Mouse (Mus musculus): ENCODE results near the gene Card14. TPM values are rescaled to one million over a fixed set of nuclear protein-coding genes. Genes with fewer than 3 reads are reported as not detected.
"Not testable (repeated sequence)": the region's sequence is repeated elsewhere in the genome, so short reads cannot be mapped to it uniquely, and the experiment has no call there.

Card14 gene
- polyA plus RNA-seq, 1 experiment from 2014 or later = 0.08 TPM

DNA sequence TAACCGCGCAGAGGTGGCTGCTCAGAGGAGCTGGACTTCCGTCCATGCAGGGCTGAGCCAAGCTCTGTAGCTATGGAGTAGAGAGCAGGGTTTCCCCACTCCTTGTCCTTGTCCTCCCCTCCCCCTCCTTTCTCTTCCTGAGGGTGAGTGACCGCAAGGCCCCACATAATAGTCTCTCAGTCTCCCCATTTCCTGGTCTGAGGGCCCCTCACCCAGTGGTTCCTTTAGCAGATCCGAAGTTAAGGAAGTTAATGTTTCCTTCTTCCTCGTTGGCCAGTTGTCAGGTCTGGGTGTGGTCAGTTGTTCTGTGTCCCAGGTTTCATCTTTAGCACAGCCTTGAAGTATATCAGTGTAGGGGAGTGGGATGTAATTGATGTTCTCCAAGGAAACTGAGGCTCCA, 67.9 kb downstream of the Card14 start:
- peaks cover 15% of the 10 kb centered on the region; the same call in 1 of the 2 replicates for H3K36me3 ChIP-seq
- no peak overlapping the region for H3K27ac ChIP-seq
- no peak for ATAC-seq
- 91% methylated on average over 6 of the region's 6 CpGs for WGBS
- H3K4me1 ChIP-seq (replicated peaks) = no peaks in the 10 kb centered on the region
- no peaks in the 10 kb centered on the region for H3K27me3 ChIP-seq
- no peaks in the 10 kb centered on the region for H3K9me3 ChIP-seq
- no peak overlapping the region for H3K9ac ChIP-seq (replicated peaks)
- H3K4me3 ChIP-seq (replicated peaks) = no peak overlapping the region
- no peak overlapping the region for H3K4me2 ChIP-seq (replicated peaks)

DNA sequence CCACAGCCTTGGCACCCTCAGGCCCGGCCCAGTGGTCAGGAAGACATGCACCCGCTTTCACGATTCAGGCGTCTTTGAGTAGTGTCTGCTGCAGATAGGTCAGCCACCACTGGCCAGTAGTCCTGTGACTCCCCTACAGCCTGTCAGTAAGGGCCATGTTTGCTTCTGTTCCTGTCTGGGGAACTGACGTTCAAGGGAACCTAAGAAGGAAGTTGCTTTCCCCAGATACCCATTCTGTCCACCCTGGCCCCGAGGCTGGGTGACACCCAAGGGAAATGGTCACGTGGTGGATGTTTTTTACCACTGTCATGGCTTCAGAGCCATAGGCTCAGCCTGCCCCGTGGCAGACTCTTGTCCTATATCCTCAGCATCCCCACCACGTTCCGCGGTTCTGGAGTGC, 69.8 kb downstream of the Card14 start:
- H3K4me3 ChIP-seq (replicated peaks) = no peak overlapping the region
- H3K4me1 ChIP-seq (replicated peaks) = no peaks in the 10 kb centered on the region
- no peak overlapping the region for H3K4me2 ChIP-seq (replicated peaks)
- H3K36me3 ChIP-seq = peaks cover 15% of the 10 kb centered on the region; the same call in 1 of the 2 replicates
- no peak overlapping the region for H3K27ac ChIP-seq
- no peaks in the 10 kb centered on the region for H3K27me3 ChIP-seq
- WGBS = 95% methylated on average over 11 of the region's 11 CpGs
- no peaks in the 10 kb centered on the region for H3K9me3 ChIP-seq
- H3K9ac ChIP-seq (replicated peaks) = no peak overlapping the region
- ATAC-seq = no peak

DNA sequence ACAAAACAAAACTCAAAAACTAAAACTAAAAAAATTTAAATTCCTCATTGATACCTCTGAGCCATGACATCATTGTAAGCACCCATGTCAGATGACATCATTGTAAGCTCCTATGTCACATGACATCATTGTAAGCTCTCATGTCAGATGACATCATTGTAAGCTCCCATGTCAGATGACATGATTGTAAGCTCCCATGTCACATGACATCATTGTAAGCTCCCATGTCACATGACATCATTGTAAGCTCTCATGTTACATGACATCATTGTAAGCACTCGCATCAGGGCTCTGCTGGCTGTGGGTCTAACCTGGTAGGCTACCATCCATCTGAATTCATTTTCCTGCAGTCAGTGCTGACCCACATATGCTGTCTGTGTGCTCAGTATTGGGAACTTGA, 71.0 kb downstream of the Card14 start:
- H3K9me3 ChIP-seq = no peaks in the 10 kb centered on the region
- H3K27me3 ChIP-seq = no peaks in the 10 kb centered on the region
- peaks cover 15% of the 10 kb centered on the region; the same call in 1 of the 2 replicates for H3K36me3 ChIP-seq
- no peak overlapping the region for H3K27ac ChIP-seq
- no peak overlapping the region for H3K9ac ChIP-seq (replicated peaks)
- no peak overlapping the region for H3K4me2 ChIP-seq (replicated peaks)
- ATAC-seq = no peak
- no peak overlapping the region for H3K4me3 ChIP-seq (replicated peaks)
- 98% methylated on average over 1 of the region's 1 CpGs for WGBS
- H3K4me1 ChIP-seq (replicated peaks) = no peaks in the 10 kb centered on the region

DNA sequence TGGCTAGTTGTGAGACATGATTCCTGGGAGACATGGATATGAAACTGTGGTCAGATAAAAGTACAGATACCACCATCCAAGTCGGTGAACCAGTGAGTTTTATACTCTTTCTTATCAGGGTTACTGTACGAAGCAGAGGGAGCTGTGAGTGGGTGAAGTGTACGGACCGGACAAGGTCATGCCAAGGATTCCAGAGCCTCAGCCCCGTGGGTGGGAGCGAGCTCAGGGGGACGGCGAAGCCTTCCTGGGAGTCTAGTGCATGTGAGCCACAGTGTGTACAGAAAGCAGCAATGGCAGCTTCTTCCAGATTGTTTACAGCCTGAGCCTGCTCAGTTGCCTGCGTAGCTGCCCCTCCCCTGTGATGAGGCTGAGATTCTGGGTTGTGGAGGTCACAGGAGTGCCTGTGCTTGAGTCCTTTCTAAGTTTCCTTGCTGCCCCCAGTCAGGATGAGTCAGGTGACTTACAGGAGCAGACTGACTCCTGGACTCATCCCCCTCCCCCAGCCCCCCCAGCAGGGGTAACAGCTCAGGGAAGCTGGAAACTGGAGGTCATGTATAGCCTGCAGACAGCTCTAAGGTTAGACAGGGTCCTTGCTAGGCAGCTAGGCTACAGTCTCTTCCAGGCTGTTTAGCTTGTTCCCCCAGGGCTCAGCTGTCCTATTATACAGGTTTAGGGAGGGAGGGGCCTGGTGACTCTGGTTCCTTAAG, 74.2 kb downstream of the Card14 start:
- no peak overlapping the region for H3K4me3 ChIP-seq (replicated peaks)
- peaks cover 15% of the 10 kb centered on the region; the same call in 1 of the 2 replicates for H3K36me3 ChIP-seq
- 85% methylated on average over 9 of the region's 9 CpGs for WGBS
- no peak overlapping the region for H3K4me2 ChIP-seq (replicated peaks)
- H3K27me3 ChIP-seq = no peaks in the 10 kb centered on the region
- no peak for ATAC-seq
- no peak overlapping the region for H3K27ac ChIP-seq
- H3K4me1 ChIP-seq (replicated peaks) = no peaks in the 10 kb centered on the region
- H3K9me3 ChIP-seq = no peaks in the 10 kb centered on the region
- no peak overlapping the region for H3K9ac ChIP-seq (replicated peaks)

DNA sequence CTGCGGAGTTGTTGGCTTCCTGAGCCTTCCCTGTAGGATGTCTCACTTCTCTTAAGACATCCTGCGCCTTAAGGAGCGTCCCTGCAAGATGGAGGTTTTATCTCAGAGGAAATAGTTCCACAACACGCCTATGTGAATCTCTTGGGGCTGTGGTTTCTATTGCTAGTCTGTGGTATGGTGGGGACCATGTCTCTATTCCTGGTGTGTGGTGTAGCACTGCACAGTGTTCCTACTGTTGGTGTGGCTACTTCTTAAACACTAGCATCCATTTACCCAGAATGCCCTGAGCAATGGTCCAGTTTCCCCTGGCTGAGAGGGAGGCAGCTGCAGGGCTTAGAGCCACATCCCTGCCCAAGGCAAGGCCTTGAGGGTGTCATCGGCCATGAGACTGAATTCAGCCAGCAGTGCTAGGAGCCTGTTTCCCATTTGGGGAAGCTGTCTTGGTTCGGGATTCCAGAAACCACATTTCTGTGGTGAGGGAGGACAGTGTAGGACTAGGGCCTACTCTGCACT, 74.8 kb downstream of the Card14 start:
- H3K27me3 ChIP-seq = peaks cover 2% of the 10 kb centered on the region; the same call in 1 of the 2 replicates
- no peak overlapping the region for H3K4me3 ChIP-seq (replicated peaks)
- H3K4me1 ChIP-seq (replicated peaks) = no peaks in the 10 kb centered on the region
- H3K9me3 ChIP-seq = no peaks in the 10 kb centered on the region
- ATAC-seq = no peak
- H3K27ac ChIP-seq = no peak overlapping the region
- peaks cover 12% of the 10 kb centered on the region; the same call in 1 of the 2 replicates for H3K36me3 ChIP-seq
- H3K4me2 ChIP-seq (replicated peaks) = no peak overlapping the region
- 75% methylated on average over 6 of the region's 6 CpGs for WGBS
- H3K9ac ChIP-seq (replicated peaks) = no peak overlapping the region

DNA sequence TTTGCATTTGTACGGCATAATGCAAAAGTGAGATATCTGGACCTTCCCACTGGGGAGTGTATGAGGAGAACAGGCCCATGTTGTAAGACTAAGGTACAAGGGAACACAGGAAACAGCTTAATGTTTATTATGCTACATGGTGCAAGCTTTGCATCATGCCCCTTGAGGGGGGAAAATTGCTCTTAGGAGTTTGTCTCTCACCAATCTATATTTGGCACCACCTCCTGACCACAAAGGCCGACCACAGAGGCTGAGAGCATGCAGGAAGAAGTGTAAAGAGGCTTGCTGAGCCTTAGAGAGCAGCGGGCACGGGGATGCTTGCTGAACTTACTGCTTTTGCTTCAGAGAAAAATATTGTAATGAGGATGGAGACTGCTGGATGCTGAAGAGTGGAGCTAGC, 77.3 kb downstream of the Card14 start:
- no peak overlapping the region for H3K4me3 ChIP-seq (replicated peaks)
- ATAC-seq = no peak
- H3K9ac ChIP-seq (replicated peaks) = no peak overlapping the region
- no peak overlapping the region for H3K27ac ChIP-seq
- no peak overlapping the region for H3K4me2 ChIP-seq (replicated peaks)
- 89% methylated on average over 4 of the region's 4 CpGs for WGBS
- H3K4me1 ChIP-seq (replicated peaks) = peaks cover 4% of the 10 kb centered on the region
- H3K36me3 ChIP-seq = peaks cover 4% of the 10 kb centered on the region; the same call in 1 of the 2 replicates
- H3K9me3 ChIP-seq = no peaks in the 10 kb centered on the region
- H3K27me3 ChIP-seq = peaks cover 27% of the 10 kb centered on the region

DNA sequence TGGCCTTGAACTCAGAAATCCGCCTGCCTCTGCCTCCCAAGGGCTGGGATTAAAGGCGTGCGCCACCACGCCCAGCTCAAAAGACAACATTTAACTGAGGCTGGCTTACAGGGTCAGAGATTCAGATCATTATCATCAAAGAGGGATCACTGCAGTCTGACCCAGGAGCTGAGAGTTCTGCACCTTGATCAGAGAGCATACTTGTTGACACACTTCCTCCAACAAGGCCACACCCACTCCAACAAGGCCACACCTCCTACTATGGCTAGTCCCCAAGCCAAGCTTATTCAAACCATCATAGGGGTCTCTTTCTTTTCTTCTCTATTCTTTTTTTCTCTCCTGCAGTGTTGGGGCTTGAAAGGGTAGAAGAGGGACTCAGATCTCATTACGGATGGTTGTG, 78.7 kb downstream of the Card14 start:
- WGBS = 95% methylated on average over 5 of the region's 5 CpGs
- H3K9ac ChIP-seq (replicated peaks) = no peak overlapping the region
- no peaks in the 10 kb centered on the region for H3K9me3 ChIP-seq
- H3K4me2 ChIP-seq (replicated peaks) = no peak overlapping the region
- peaks cover 41% of the 10 kb centered on the region for H3K27me3 ChIP-seq
- H3K27ac ChIP-seq = no peak overlapping the region
- H3K36me3 ChIP-seq = no peaks in the 10 kb centered on the region
- no peak for ATAC-seq
- no peak overlapping the region for H3K4me3 ChIP-seq (replicated peaks)
- peaks cover 12% of the 10 kb centered on the region for H3K4me1 ChIP-seq (replicated peaks)

DNA sequence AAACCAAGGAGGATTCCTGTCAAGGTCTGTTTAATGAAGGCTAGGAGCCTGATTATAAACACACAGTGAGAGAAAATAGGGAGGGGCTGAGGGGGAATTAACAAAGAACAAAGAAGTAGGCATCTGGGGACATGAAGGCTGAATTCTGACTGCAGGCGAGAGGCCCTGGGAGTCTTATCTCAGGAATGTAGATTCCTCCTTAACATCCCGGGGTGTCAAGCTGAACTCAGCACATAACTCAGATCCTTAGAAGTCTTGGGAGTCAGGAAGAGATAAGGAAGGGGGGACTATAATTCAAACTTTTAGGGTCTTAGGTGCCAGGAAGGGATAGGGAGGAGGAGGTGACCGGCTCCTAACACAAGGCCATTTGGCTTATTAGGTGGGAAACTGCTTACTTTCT, 79.7 kb downstream of the Card14 start:
- 36% methylated on average over 3 of the region's 3 CpGs for WGBS
- H3K4me2 ChIP-seq (replicated peaks); ATAC-seq; H3K9ac ChIP-seq (replicated peaks); H3K4me3 ChIP-seq (replicated peaks); H3K9me3 ChIP-seq; H3K36me3 ChIP-seq; H3K27ac ChIP-seq: not testable (repeated sequence)
- Histone ChIP-seq H3K4me1 (replicated peaks) (peaks cover 12% of the 10 kb centered on the region), H3K27me3 (peaks cover 51% of the 10 kb centered on the region)

DNA sequence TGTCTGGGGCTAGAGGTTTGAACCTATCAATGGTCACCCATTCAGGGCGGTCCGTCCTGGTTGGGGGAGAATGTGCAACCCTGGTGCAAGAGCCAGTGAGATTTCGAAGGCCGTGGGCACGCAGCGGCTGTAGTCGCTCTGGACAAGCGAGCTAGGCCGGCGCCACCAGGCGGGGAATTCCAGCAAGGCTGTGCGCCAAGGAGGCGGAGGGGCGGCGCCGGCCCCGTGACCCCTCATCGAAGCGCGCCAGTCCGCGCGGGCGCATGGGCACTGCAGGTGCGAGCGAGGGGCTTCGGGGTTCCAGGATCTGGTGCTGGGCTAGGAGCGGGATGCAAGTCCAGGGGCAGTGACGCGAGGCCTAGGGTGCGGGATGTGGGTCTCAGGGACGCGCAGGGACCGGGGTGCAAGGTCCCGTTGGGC, 82.3 kb downstream of the Card14 start:
- ATAC-seq = 0 out of 2 replicates have a peak, but pooled peaks have one; percentile 50
- peaks cover 77% of the 10 kb centered on the region for H3K27me3 ChIP-seq
- under 1% methylated on average over 35 of the region's 35 CpGs for WGBS

DNA sequence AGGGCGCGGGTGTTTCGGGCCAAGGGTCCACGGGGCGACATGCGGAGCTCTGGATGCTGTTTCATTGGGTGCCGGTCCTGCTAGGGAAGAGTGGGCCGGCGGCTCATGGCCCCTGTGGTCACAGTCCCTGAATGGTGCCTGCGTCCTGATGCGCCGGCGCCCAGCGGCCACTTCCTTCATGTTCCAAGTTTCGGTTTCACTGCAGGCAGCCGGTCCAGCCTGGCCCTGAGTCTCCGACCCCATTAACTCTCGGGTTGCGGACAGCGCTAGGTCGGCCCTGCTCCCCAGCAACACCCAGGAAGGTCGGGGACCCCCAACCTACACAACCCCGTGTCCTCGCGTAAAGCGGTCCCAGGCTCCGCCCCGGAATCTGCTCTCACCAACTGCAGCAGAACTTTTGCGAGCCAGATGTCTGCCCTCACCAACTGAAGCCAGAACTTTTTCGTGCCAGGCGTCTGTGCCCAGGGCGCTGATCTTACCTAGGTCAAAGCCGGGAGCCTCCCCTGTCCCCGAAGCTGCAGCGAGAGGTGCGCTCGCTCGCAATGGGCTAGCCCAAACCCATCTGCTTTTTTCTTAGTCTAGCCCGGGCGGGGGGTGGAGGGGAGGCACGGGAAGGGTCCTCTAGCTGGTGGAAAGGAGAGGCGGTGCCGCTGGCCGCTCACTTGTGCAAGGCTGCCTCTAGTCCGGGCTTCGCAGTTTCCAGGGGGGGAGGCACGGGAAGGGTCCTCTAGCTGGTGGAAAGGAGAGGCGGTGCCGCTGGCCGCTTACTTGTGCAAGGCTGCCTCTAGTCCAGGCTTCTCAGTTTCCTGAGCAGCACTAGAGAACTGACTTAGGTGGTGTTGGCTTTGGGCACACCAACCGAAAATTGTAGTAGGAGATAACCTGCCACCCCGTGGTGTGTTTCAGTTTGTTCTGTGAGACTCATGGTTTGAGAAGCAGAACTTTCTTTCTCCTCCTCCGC, 83.0 kb downstream of the Card14 start:
- H3K9me3 ChIP-seq = no peaks in the 10 kb centered on the region

More for the DNA sequence above, 82.3 kb downstream of the Card14 start:
- H3K4me2 ChIP-seq (replicated peaks) = peak overlapping the region; percentile 84
- H3K9ac ChIP-seq (replicated peaks) = peak overlapping the region; percentile 52
- no peak overlapping the region for H3K27ac ChIP-seq
- H3K36me3 ChIP-seq = no peaks in the 10 kb centered on the region
- H3K4me1 ChIP-seq (replicated peaks) = peaks cover 22% of the 10 kb centered on the region
- H3K9me3 ChIP-seq = no peaks in the 10 kb centered on the region
- peak overlapping the region; percentile 46 for H3K4me3 ChIP-seq (replicated peaks)

DNA sequence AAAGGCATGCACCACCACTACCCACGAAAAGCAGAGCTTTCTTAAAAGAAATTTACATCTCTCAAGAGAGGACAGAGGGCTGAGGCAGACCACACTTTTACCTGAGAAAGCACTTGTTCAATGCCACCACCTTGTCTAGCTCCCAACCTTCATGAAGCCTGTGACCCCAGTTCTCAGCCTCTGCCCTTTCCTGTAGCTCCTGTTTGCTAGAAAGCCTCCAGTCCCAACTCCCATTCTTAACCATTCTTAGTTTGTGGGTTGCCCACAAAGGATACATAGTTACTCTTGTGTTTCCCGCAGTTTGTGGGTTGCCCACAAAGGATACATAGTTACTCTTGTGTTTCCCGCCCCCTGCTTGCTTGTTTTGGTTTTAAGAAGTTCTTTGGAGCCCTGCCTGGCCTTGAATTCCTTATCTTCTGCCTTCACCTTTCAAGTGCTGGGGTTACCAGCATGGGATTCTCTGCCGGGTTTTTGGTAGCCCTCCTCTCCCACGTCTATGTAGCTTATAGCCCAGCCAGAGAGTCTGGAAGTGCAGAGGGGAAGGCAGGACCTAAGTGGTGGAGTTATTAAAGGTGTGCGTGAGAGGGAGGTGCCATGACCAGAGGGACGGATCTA, 83.9 kb downstream of the Card14 start:
- no peak for ATAC-seq
- Histone ChIP-seq H3K27me3 (peaks cover 93% of the 10 kb centered on the region), H3K9ac (replicated peaks) (no peak overlapping the region), H3K9me3 (no peaks in the 10 kb centered on the region; the same call in 1 of the 2 replicates), H3K36me3 (no peaks in the 10 kb centered on the region), H3K4me3 (replicated peaks) (no peak overlapping the region), H3K27ac (no peak overlapping the region), H3K4me1 (replicated peaks) (peaks cover 26% of the 10 kb centered on the region), H3K4me2 (replicated peaks) (no peak overlapping the region)
- WGBS = 33% methylated on average over 7 of the region's 7 CpGs

More for the DNA sequence above, 83.0 kb downstream of the Card14 start:
- Histone ChIP-seq H3K4me3 (replicated peaks) (peak overlapping the region; percentile 46), H3K27me3 (peaks cover 83% of the 10 kb centered on the region), H3K4me1 (replicated peaks) (peaks cover 22% of the 10 kb centered on the region), H3K4me2 (replicated peaks) (peak overlapping the region; percentile 84), H3K36me3 (no peaks in the 10 kb centered on the region), H3K27ac (no peak overlapping the region), H3K9ac (replicated peaks) (peak overlapping the region; percentile 52)
- ATAC-seq = 0 out of 2 replicates have a peak, but pooled peaks have one; percentile 38
- 2% methylated on average over 53 of the region's 53 CpGs for WGBS
